Mouse (Mus musculus): Measurements from ENCODE around the gene Mast3. TPM values are rescaled to one million over a fixed set of nuclear protein-coding genes. Genes with fewer than 3 reads are reported as not detected.

The Mast3 gene
- polyA plus RNA-seq, 1 experiment from 2014 or later: 14.7 TPM

DNA sequence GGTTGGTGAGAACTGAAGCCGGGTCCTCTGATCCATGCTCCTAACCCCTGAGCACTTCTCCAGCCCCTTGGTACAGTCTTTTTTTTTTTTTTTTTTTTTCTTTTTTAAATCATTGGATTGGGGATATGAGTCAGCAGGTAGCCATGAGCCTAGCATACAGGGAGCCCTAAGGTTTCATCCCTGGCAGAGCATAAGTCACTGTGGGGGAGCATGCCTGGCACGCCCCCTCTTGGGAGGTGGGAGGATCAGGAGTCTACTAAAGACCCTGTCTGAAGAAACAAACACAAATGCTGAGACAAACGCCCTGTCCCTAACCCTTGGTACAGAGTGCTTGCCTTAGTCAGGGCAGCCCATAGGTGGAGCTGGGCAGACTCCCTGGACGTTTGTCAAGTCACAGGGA is 7.2 kb upstream of the Mast3 start:
- Histone ChIP-seq H3K27me3 (ENCODE audit: control insufficient read depth, insufficient read depth, low read length) (peaks cover 14% of the 10 kb centered on the region), H3K27ac (ENCODE audit: low read depth, low read length) (no peak overlapping the region), H3K36me3 (ENCODE audit: control insufficient read depth, insufficient read depth, low read length) (no peaks in the 10 kb centered on the region), H3K4me2 (ENCODE audit: low read depth) (no peak overlapping the region), H3K9ac (ENCODE audit: low read length) (no peak overlapping the region), H3K4me3 (ENCODE audit: low read depth, low read length) (no peak overlapping the region), H3K9me3 (ENCODE audit: control insufficient read depth, low read length) (no peaks in the 10 kb centered on the region), H3K4me1 (ENCODE audit: control insufficient read depth, insufficient read depth, low read length) (no peaks in the 10 kb centered on the region)
- 30% methylated on average over 4 of the region's 4 CpGs for WGBS
- ATAC-seq (ENCODE audit: insufficient read depth, low FRiP score, low TSS enrichment): no peak
- DNase-seq (ENCODE audit: low spot score): no peak

DNA sequence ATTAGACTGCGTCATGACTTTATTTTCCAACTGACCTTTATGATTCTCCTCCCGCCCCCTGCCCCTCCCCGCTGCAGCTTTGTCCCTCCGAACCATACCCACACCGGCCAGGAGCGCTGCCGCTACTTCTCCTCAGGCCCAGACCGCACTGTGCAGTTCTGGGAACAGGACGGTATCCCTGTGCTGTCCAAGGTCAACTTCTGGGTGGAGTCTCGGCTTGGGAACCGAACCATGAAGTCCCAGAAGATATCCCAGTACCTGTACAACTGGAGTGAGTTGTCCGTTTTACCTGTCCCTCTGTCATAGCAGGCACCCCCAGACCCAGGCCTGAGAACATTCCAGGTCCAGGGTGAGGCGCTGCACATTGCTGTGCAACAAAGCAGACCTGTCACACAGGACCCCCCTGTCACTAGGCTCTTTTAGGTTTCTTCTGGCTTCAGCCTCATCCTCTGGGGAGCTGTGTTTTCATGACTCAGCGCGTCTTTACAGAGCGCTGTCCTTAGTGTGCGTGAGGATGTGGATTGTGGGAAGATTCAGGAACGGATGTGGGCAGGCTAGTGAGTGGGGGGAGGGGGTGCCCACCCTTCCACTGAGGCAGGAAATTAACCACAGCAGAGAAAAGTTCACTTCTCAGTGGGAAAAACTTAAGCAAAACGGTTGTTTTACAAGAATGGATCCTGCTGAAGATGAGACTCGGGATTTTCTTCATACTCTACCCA is 6.3 kb upstream of the Mast3 start:
- Histone ChIP-seq H3K4me1 (ENCODE audit: control insufficient read depth, insufficient read depth, low read length) (no peaks in the 10 kb centered on the region), H3K4me3 (ENCODE audit: low read depth, low read length) (no peak overlapping the region), H3K36me3 (ENCODE audit: control insufficient read depth, insufficient read depth, low read length) (no peaks in the 10 kb centered on the region), H3K27ac (ENCODE audit: low read depth, low read length) (no peak overlapping the region), H3K9me3 (ENCODE audit: control insufficient read depth, low read length) (no peaks in the 10 kb centered on the region), H3K4me2 (ENCODE audit: low read depth) (no peak overlapping the region), H3K27me3 (ENCODE audit: control insufficient read depth, insufficient read depth, low read length) (peaks cover 10% of the 10 kb centered on the region; the same call in 1 of the 2 replicates), H3K9ac (ENCODE audit: low read length) (no peak overlapping the region)
- no peak for ATAC-seq (ENCODE audit: insufficient read depth, low FRiP score, low TSS enrichment)
- DNase-seq (ENCODE audit: low spot score): no peak
- WGBS: 78% methylated on average over 20 of the region's 20 CpGs

DNA sequence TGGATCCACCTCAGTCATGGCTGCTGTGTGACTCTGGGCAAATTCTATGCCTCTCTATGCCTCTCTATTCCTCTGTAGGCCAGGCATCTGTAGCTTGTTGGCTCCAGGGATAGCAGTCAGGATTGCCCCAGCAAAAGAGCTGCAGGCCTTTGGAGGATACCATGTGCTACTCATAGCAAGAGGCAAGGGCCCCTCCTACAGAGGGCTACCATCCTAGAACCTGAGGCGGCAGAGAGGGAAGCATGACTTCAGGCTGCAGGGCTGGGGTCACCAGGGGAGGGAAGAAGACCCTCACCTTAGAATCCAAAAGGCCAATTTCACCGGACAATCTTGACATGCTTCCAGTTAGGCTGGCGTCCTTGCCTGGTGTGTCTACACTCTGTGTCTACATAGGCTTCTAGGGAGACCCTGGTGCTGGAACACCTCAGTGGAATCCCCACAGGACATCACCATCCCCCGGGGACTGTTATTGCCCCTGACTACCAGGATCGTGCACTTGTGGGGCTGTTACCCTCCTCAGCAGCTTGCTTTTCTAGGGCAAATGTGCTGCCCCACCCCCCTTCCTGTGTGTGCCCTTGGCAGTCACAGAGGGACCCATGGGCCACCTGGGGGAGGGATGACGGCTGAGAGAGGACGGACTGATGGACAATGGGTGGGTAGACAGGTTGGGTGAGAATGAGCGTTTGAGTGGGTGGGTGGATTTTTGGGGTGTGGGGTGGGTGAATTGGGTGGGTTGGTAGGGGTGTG is 4.3 kb upstream of the Mast3 start:
- peaks cover 18% of the 10 kb centered on the region for H3K27me3 ChIP-seq (ENCODE audit: control insufficient read depth, insufficient read depth, low read length)
- H3K4me2 ChIP-seq (ENCODE audit: low read depth): no peak overlapping the region
- no peak for DNase-seq (ENCODE audit: low spot score)
- 71% methylated on average over 8 of the region's 8 CpGs for WGBS
- no peak overlapping the region for H3K9ac ChIP-seq (ENCODE audit: low read length)
- H3K9me3 ChIP-seq (ENCODE audit: control insufficient read depth, low read length): no peaks in the 10 kb centered on the region
- no peak overlapping the region for H3K4me3 ChIP-seq (ENCODE audit: low read depth, low read length)
- H3K27ac ChIP-seq (ENCODE audit: low read depth, low read length): no peak overlapping the region
- H3K36me3 ChIP-seq (ENCODE audit: control insufficient read depth, insufficient read depth, low read length): no peaks in the 10 kb centered on the region
- H3K4me1 ChIP-seq (ENCODE audit: control insufficient read depth, insufficient read depth, low read length): peaks cover 7% of the 10 kb centered on the region
- no peak for ATAC-seq (ENCODE audit: insufficient read depth, low FRiP score, low TSS enrichment)

DNA sequence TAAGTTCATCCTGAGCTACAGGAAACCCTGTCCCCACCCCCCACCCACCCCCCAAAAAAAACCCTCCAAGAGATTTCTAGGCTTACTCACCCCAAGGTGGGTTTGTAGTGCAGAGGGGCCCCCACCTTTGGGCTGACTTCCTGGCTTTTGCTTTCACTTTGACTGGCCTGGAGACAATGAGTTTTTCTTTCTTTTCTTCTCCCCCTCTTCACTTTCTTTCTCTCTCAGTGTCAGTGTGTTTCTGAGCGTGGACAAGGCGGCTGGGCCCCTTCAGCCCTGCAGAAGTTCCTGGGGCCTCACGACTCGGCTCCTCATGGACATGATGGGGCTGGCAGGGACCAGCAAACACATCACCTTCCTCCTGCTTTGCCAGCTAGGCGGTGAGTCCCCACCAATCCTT is 3.4 kb upstream of the Mast3 start, which contains the start of gene Il12rb1:
TSS of gene Il12rb1 (plus strand) at position 211 of the 400 bp plus-strand sequence.
- peaks cover 27% of the 10 kb centered on the region for H3K27me3 ChIP-seq (ENCODE audit: control insufficient read depth, insufficient read depth, low read length)
- ATAC-seq (ENCODE audit: insufficient read depth, low FRiP score, low TSS enrichment): no peak
- peaks cover 11% of the 10 kb centered on the region for H3K4me1 ChIP-seq (ENCODE audit: control insufficient read depth, insufficient read depth, low read length)
- H3K9ac ChIP-seq (ENCODE audit: low read length): no peak within 1 kb of the TSS
- H3K4me3 ChIP-seq (ENCODE audit: low read depth, low read length): no peak within 1 kb of the TSS
- no peaks in the 10 kb centered on the region for H3K9me3 ChIP-seq (ENCODE audit: control insufficient read depth, low read length)
- H3K36me3 ChIP-seq (ENCODE audit: control insufficient read depth, insufficient read depth, low read length): no peaks in the 10 kb centered on the region
- no peak within 1 kb of the TSS for H3K27ac ChIP-seq (ENCODE audit: low read depth, low read length)
- no peak within 1 kb of the TSS for H3K4me2 ChIP-seq (ENCODE audit: low read depth)
- DNase-seq (ENCODE audit: low spot score): no peak
- WGBS: 57% methylated on average over 5 of the region's 5 CpGs

DNA sequence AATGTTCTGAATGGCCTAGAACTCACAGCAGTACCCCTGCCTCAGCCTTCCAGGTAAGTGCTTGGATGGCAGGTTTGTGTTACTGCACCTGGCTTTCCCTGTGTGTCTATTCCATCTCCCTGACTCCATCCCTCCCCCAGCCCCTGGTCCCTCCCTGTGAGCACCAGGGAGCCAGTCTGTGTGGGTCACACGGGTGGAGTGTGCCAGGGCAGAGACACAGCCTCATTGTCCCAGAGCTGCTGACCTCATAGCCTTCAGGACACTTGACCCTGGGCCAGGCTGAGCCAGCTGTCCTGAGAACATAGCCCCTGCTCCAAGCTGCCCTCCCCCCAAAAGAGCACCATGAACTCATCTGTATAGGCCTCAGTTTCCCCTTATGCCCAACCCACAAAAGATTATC is 2.5 kb upstream of the Mast3 start:
- 38% methylated on average over 1 of the region's 1 CpGs for WGBS

DNA sequence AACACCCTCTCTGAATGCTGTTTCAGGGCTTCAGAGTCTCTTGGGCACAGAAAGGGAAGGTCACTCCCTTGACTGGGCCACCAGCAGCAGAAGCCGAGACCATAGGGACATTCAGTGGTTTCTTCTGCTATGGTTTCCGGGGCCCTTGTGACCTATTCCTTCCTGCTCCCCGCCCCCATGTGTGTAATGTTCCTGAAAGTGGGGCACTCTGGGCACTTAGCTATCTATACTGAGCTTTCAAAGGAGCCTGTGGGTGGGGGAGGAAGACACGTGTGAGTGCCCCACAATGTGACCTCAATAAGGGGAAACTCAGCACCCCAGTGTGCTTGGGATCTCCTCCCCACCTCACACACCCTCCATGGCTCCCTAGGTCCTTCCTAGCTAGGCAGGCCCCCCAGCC is 1.7 kb upstream of the Mast3 start:
- H3K27ac ChIP-seq (ENCODE audit: low read depth, low read length): no peak overlapping the region
- H3K36me3 ChIP-seq (ENCODE audit: control insufficient read depth, insufficient read depth, low read length): no peaks in the 10 kb centered on the region
- DNase-seq (ENCODE audit: low spot score): no peak
- no peak for ATAC-seq (ENCODE audit: insufficient read depth, low FRiP score, low TSS enrichment)
- peaks cover 11% of the 10 kb centered on the region for H3K4me1 ChIP-seq (ENCODE audit: control insufficient read depth, insufficient read depth, low read length)
- H3K4me2 ChIP-seq (ENCODE audit: low read depth): no peak overlapping the region
- H3K4me3 ChIP-seq (ENCODE audit: low read depth, low read length): no peak overlapping the region
- H3K27me3 ChIP-seq (ENCODE audit: control insufficient read depth, insufficient read depth, low read length): peaks cover 30% of the 10 kb centered on the region
- no peak overlapping the region for H3K9ac ChIP-seq (ENCODE audit: low read length)
- no peaks in the 10 kb centered on the region for H3K9me3 ChIP-seq (ENCODE audit: control insufficient read depth, low read length)
- WGBS: 63% methylated on average over 4 of the region's 4 CpGs

More for the DNA sequence above, 2.5 kb upstream of the Mast3 start:
- DNase-seq (ENCODE audit: low spot score) (no peak), ATAC-seq (ENCODE audit: insufficient read depth, low FRiP score, low TSS enrichment) (no peak)
- no peak overlapping the region for H3K4me3 ChIP-seq (ENCODE audit: low read depth, low read length)
- peaks cover 30% of the 10 kb centered on the region for H3K27me3 ChIP-seq (ENCODE audit: control insufficient read depth, insufficient read depth, low read length)
- H3K27ac ChIP-seq (ENCODE audit: low read depth, low read length): no peak overlapping the region
- H3K4me2 ChIP-seq (ENCODE audit: low read depth): no peak overlapping the region
- H3K36me3 ChIP-seq (ENCODE audit: control insufficient read depth, insufficient read depth, low read length): no peaks in the 10 kb centered on the region
- no peak overlapping the region for H3K9ac ChIP-seq (ENCODE audit: low read length)
- no peaks in the 10 kb centered on the region for H3K9me3 ChIP-seq (ENCODE audit: control insufficient read depth, low read length)
- H3K4me1 ChIP-seq (ENCODE audit: control insufficient read depth, insufficient read depth, low read length): peaks cover 11% of the 10 kb centered on the region

DNA sequence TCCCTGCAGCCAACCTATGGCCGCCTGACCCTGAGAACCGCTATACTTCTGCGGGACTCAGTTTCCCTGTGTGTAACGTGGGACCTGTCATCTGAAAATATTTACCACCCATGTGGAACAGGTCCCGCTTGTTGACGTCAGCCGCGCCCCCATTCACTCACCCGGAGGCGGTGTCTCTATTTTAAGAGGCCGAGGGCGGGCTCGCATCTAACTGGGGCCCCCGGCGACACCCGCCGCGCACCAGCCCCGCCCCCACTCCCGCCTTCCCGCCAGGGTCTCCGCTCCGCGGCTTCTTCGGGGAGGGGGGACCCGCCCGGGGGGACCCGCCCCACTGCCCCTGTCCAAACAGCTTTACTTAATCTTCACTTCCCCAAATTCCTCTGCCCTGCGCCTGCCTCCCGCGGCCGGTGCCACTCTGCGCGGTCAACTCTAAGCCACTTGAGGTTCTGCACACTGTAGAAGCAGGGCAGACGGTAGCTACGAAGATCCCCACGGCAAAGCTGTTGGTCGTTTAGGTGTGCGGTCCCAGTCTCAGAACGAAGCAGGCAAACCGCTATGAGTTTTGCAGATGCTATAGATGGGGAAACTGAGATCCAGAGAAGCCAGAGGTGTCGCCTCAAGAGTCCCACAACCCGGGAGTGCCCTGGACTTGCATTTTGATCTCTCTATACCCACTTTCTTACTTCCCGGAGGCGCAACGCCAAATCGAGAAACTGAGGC is 933 bp downstream of the Mast3 start:
- Histone ChIP-seq H3K9me3 (ENCODE audit: control insufficient read depth, low read length) (no peaks in the 10 kb centered on the region), H3K27ac (ENCODE audit: low read depth, low read length) (no peak overlapping the region), H3K4me3 (ENCODE audit: low read depth, low read length) (peak overlapping the region; percentile 40), H3K27me3 (ENCODE audit: control insufficient read depth, insufficient read depth, low read length) (peaks cover 46% of the 10 kb centered on the region), H3K9ac (ENCODE audit: low read length) (peak overlapping the region; percentile 32), H3K4me1 (ENCODE audit: control insufficient read depth, insufficient read depth, low read length) (peaks cover 11% of the 10 kb centered on the region), H3K4me2 (ENCODE audit: low read depth) (peak overlapping the region; percentile 84), H3K36me3 (ENCODE audit: control insufficient read depth, insufficient read depth, low read length) (no peaks in the 10 kb centered on the region)
- 2% methylated on average over 44 of the region's 47 CpGs for WGBS
- no peak for ATAC-seq (ENCODE audit: insufficient read depth, low FRiP score, low TSS enrichment)
- DNase-seq (ENCODE audit: low spot score): no peak

DNA sequence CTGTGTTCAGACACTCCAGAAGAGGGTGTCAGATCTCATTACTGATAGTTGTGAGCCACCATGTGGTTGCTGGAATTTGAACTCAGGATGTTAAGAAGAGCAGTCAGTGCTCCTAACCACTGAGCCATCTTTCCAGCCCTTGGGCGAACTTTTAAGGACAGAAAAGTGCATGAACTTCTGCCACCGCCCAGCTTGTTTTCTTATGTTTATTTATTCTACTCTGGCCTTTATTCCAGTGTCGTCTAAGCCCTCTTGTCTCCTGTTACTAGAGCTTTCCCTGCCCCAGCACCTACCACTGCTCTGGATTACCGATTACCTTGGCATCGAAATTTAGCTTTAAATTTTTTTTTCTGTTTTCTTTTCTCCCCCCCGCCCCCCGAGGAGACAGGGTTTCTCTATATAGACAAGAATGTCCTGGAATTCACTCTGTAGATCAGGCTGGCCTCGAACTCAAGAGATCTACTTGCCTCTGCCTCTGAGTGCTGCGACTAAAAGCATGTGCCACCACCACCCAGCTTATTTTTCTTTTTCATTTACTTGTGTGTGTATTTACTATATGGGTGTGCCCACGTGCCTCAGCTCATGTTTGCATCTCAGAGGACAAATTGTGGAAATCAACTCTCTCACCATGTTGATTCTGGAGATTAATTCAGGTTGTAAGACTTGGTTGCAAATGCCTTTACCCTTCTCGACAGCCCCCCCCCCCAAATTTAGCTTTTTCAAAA is 1.9 kb downstream of the Mast3 start:
- Histone ChIP-seq H3K4me1 (ENCODE audit: control insufficient read depth, insufficient read depth, low read length) (peaks cover 13% of the 10 kb centered on the region), H3K9ac (ENCODE audit: low read length) (no peak overlapping the region), H3K4me2 (ENCODE audit: low read depth) (no peak overlapping the region), H3K27ac (ENCODE audit: low read depth, low read length) (no peak overlapping the region), H3K27me3 (ENCODE audit: control insufficient read depth, insufficient read depth, low read length) (peaks cover 56% of the 10 kb centered on the region), H3K4me3 (ENCODE audit: low read depth, low read length) (no peak overlapping the region), H3K9me3 (ENCODE audit: control insufficient read depth, low read length) (no peaks in the 10 kb centered on the region), H3K36me3 (ENCODE audit: control insufficient read depth, insufficient read depth, low read length) (no peaks in the 10 kb centered on the region)
- ATAC-seq (ENCODE audit: insufficient read depth, low FRiP score, low TSS enrichment): no peak
- 74% methylated on average over 11 of the region's 11 CpGs for WGBS
- DNase-seq (ENCODE audit: low spot score): no peak

Measured in neural tube, embryonic 11.5 days (tissue).